Mouse (Mus musculus): ENCODE measurements around the gene Sec14l3. TPM values are rescaled to one million over a fixed set of nuclear protein-coding genes. Genes with fewer than 3 reads are reported as not detected.

The Sec14l3 gene
- polyA plus RNA-seq (2012; rRNA removed): 1.5 and 2.0 TPM in 2 replicates

GRCm38 (mm10) chr11:4064627-4065122, at the start of gene Sec14l3:
Gene Sec14l3, plus strand, starts transcription at chr11:4064841.

GRCm38 (mm10) chr11:4031126-4031941, 33.3 kb upstream of the Sec14l3 start, which contains the start of gene Sec14l4:
Gene Sec14l4, plus strand, starts transcription at chr11:4031462.

GRCm38 (mm10) chr11:4095171-4096053, 30.8 kb downstream of the Sec14l3 start, which contains the start of gene Mtfp1:
Gene Mtfp1, minus strand, starts transcription at chr11:4095445.

GRCm38 (mm10) chr11:4122742-4123579, 58.3 kb downstream of the Sec14l3 start, which contains the start of gene Sec14l2:
Gene Sec14l2, minus strand, starts transcription at chr11:4123415.

Other genes with a start within 250 kb of the Sec14l3 start
- 37.8 and 38.4 TPM in 2 replicates for gene Osbp2, start 200.9 kb upstream of the Sec14l3 start, polyA plus RNA-seq (2012; rRNA removed)
- 0.63 and 0.74 TPM in 2 replicates for gene 4921536K21Rik, start 169.7 kb upstream of the Sec14l3 start, polyA plus RNA-seq (2012; rRNA removed)
- gene Dusp18, start 169.6 kb upstream of the Sec14l3 start, polyA plus RNA-seq (2012; rRNA removed): 18.3 and 21.1 TPM in 2 replicates
- 17.3 and 18.8 TPM in 2 replicates for gene Slc35e4, start 150.2 kb upstream of the Sec14l3 start, polyA plus RNA-seq (2012; rRNA removed)
- gene Tcn2, start 132.7 kb upstream of the Sec14l3 start, polyA plus RNA-seq (2012; rRNA removed): 16.9 and 17.0 TPM in 2 replicates
- gene Pes1, start 100.9 kb upstream of the Sec14l3 start, polyA plus RNA-seq (2012; rRNA removed): 52.6 and 54.8 TPM in 2 replicates
- gene 4930556J24Rik, start 88.1 kb upstream of the Sec14l3 start, polyA plus RNA-seq (2012; rRNA removed): not detected in 2 replicates
- 8.3 and 10.2 TPM in 2 replicates for gene Gal3st1, start 81.2 kb upstream of the Sec14l3 start, polyA plus RNA-seq (2012; rRNA removed)
- 0.03 TPM in 1 of 2 replicates, not detected in the other for gene Sec14l4, start 33.4 kb upstream of the Sec14l3 start, polyA plus RNA-seq (2012; rRNA removed)
- gene Mtfp1, start 30.6 kb downstream of the Sec14l3 start, polyA plus RNA-seq (2012; rRNA removed): 9.8 and 10.4 TPM in 2 replicates
- 6.6 and 8.3 TPM in 2 replicates for gene Sec14l2, start 58.6 kb downstream of the Sec14l3 start, polyA plus RNA-seq (2012; rRNA removed)
- gene Rnf215, start 70.4 kb downstream of the Sec14l3 start, polyA plus RNA-seq (2012; rRNA removed): 65.9 and 70.1 TPM in 2 replicates
- gene Ccdc157, start 95.5 kb downstream of the Sec14l3 start, polyA plus RNA-seq (2012; rRNA removed): 15.6 and 16.7 TPM in 2 replicates
- gene Sf3a1, start 95.5 kb downstream of the Sec14l3 start, polyA plus RNA-seq (2012; rRNA removed): 52.0 and 56.7 TPM in 2 replicates
- gene Tbc1d10a, start 121.9 kb downstream of the Sec14l3 start, polyA plus RNA-seq (2012; rRNA removed): 52.2 and 55.8 TPM in 2 replicates
- 3.0 and 3.3 TPM in 2 replicates for gene Castor1, start 153.4 kb downstream of the Sec14l3 start, polyA plus RNA-seq (2012; rRNA removed)
- 0.05 and 0.07 TPM in 2 replicates for gene Osm, start 171.6 kb downstream of the Sec14l3 start, polyA plus RNA-seq (2012; rRNA removed)
- gene Lif, start 192.7 kb downstream of the Sec14l3 start, polyA plus RNA-seq (2012; rRNA removed): 0.12 and 0.27 TPM in 2 replicates

Data from central nervous system, embryonic 18 days (tissue).